Mouse (Mus musculus) megakaryocyte progenitor cell, adult 5-6 weeks (primary cell): Measurements from ENCODE around the gene Ecd. TPM values are rescaled to one million over a fixed set of nuclear protein-coding genes. Genes with fewer than 3 reads are reported as not detected.

Experiments
- ATAC-seq: replicated peaks from 2 replicates; pipeline ENCODE4 v1.8.0; 2016; ENCODE audit warnings: mild to moderate bottlenecking, moderate TSS enrichment, inconsistent platforms; ENCODE audit not compliant: poor library complexity
- total RNA-seq, 2 experiments: library from RNA; stranded (forward) in 1 of 2; stranded (reverse) in 1 of 2; fragments of 157-497, 149-512 nt in 1 of 2; fragments of 200-1000 nt in 1 of 2; gene quantifications; 2 replicates each; pipeline versions ENCODE4 v1.2.3 to v1.2.4; 2015 to 2017

Gene Ecd
- total RNA-seq (2015) (44.2 and 45.9 TPM in 2 replicates), total RNA-seq (2017) (67.3 and 71.2 TPM in 2 replicates)

DNA sequence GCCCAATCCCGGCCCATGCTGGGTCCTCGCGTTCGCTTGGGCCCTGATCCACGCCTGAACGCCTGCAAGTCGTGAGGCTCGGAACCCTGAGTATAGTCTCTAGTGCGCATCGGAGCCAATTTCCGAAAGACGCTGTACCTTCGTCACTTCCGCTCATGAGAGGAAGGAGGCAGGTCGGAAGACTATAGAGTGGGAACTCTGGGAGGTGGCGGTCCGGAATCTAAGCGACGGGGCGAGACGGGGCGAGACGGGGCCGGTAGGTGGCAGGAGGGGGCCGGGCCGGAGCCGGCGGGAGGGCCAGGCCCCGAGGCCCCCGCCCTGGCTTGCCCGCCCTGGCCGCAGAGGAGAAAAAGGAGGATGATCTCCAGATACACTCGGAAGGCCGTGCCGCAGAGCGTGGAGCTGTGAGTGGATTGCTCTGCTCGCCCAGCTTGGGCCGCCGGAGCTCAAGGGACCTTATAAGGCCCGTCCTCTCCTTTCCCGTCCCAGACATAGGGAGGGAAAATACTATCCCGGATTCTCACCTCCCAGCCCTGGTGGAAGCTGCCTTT lies at the start of gene Ecd, which contains the start of gene Fam149b:
Gene Ecd, minus strand, starts transcription at position 131 of the 551 bp plus-strand sequence.
Gene Fam149b, plus strand, starts transcription at position 172 of the 551 bp plus-strand sequence.
- ATAC-seq = peak; percentile 96

DNA sequence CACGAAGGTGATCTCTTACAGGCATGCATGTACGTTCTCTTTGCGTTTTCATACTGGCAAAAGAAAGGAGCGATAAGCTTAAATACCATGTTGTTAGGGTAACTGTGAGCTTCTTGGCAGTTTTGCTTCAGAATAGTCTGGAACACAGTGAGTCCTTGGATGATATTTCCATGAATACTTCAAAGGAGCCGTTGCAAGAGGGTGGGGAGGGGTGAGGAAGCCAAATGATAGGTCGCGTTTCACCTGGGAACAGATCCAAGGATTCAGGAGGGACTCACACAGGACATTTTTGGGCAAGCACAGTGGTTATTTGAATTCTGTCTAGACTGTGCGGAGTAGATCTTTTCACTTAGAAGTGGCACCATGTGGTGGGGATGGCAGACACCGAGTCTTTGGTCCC lies 49.3 kb upstream of the Ecd start:
- no peak for ATAC-seq

DNA sequence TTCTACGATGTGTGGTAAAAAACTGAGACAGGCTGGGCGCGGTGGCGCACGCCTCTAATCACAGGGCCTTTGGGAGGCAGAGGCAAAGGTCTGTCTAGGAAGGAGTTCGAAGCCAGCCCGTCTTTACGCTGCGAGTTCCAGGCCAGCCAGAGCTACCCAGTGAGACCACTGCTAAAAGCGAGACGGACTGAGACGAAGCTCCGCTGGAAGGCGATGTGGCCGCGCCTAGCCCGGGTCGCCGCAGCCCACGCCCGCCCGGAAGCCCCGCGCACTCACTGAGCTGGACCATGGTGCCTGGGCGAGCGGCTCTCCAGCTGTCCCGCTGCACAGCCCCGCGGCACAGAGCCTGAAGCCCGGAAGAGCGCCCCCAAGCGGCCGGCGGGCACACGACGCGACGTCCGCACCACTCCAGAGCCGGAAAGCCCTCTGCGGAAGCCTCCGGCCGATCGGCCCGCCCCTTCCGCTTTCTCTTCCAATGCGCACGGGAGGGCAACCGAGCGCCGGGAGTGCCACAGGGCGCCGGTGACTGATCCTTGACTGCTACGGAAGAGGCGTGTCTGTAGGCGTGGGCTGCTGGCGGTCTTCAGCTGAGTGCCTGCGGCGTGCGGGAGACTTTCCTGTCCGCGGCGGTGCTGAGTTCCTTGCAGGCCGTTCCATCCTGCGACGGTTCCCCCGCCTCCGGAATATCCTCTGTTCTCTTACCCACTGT lies 45.4 kb upstream of the Ecd start, which contains the start of gene Mrps16:
Gene Mrps16, minus strand, starts transcription at position 430 of the 709 bp plus-strand sequence.
- peak; percentile 91 for ATAC-seq

DNA sequence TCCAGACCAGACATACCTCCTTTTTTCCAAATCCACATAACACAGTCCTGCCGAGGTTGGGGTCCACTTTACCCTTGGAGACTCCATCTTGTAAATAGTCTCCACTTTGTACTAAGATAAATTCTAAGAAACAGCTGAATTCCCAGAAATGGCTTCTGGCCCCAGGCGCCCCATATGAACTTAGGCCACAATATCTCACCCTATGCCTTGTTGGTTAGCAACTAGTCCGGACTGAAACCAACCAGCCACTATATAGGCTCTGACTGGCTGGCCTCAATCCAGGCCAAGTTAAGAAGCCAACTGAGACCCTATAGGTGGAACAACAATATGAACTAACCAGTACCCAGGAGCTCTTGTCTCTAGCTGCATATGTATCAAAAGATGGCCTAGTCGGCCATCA lies 44.4 kb upstream of the Ecd start:
- no peak for ATAC-seq

DNA sequence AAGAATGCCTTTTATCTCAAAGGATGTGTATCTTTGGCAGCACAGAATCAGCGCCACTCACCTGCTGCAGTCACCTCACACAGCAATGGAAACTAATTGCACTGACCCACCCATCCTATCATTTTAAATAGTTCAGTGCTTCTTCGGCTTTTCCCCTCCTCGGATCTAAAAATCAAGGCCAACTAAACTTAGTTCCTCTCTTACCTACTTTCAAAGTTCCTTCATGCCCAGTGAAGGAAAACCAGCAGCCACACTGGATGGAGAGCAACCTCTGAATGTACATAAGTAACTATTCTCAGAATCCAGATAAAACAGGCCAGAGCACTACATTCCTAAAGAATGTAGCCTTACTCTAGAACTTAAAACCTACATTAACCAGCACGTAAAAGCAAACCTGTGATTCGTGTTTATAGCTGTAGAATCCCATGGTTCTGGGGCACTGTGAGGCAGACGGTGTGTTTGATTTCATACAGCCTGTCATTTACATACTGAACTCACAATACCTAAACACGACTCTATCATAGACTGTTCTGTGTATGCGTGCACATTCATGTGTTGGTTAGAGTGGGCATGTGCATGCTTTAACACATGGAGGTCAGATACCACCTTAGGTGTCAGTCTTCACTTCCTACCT lies 41.6 kb upstream of the Ecd start:
- ATAC-seq = no peak

DNA sequence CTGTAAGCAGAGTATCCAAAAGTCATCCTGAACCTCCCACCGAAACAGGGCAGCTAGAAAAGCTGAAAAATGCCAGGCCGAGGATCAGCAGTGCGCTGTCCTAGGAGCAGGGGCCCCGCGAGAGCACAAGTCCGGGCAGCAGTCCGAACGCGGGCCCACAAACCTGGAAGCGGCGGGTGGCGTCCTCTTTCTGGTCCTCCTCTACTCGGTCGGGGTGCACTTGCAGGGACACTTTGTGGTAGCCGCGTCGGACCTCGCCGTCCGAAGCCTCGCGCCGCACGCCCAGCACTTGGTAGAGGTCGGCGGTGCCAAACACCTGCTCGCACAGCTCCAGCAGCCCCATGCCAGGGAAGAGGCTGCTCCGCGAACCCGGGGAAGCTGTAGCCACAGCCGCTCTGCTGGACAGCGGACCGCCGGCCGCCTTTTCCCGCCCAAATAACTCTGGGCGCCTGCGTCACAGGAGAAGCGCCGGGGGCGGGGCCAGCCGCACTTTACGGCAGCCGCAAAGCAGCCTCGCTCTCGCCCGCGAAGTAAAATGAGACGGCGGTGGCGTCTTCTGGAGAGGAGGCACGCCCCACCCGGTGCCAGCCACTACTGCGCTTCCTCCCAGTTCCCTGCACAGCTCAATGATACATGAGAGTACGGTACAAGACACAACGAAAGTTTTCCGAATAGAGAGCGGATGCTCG lies 40.7 kb upstream of the Ecd start, which contains the start of gene Dnajc9:
Gene Dnajc9, minus strand, starts transcription at position 470 of the 689 bp plus-strand sequence.
- ATAC-seq = peak; percentile 80

DNA sequence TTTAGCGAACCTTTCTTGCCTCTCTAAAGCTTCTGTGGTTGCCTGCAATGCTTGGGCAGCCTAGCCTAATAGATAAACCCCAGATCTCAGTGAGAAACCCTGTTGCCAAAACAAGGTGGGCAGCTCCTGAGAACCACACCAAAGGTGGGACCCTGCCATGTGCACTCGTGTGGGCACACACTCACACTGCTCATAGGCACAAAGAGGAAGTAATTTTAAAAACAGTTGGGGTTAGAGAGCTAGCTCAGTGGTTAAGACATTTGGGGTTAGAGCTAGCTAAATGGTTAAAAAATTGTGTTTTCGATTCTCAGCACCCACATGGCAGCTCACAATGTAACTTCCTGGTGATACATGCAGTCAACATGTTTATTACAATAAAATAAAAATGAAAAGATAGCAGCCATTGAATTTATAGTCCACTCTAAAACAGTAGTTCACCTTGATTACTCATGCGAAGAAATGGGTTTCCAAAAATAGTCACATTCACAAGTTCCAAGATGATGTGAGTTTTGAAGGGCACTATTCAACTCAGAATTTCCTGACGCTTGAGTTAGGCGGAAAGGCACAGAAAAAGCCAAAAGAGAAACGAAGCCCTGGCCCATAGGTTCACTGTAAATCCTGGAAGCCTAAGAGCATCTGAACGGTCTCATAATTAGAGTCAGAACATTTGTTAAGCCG lies 32.0 kb upstream of the Ecd start:
- 0 out of 2 replicates have a peak, but pooled peaks have one; percentile 23 for ATAC-seq

DNA sequence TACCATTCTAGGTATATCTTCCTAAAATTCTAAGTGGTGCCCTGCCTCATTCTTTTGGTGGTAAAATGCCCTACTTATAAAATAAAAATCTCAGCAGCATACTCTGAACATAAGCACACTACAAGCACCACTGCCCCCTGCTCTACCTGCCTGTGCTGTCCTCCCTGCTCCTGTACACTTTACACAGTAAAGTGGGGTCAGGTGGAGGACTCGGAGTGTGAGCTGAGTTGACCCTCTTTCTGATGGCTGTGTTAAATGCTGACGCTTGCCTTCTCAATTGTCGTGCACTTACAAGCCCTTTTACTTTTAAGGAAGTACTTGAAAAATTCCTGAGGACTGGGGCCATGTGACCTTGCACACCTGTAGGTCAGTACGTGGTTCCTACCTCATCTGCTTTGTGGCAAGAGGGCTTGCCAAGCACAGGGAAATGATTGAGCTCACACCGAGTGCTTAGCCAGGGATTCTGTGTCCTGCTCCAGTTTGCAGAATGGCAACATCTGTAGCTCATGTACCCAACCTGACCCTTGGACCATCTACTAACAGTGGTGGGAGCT lies 31.2 kb upstream of the Ecd start:
- no peak for ATAC-seq

DNA sequence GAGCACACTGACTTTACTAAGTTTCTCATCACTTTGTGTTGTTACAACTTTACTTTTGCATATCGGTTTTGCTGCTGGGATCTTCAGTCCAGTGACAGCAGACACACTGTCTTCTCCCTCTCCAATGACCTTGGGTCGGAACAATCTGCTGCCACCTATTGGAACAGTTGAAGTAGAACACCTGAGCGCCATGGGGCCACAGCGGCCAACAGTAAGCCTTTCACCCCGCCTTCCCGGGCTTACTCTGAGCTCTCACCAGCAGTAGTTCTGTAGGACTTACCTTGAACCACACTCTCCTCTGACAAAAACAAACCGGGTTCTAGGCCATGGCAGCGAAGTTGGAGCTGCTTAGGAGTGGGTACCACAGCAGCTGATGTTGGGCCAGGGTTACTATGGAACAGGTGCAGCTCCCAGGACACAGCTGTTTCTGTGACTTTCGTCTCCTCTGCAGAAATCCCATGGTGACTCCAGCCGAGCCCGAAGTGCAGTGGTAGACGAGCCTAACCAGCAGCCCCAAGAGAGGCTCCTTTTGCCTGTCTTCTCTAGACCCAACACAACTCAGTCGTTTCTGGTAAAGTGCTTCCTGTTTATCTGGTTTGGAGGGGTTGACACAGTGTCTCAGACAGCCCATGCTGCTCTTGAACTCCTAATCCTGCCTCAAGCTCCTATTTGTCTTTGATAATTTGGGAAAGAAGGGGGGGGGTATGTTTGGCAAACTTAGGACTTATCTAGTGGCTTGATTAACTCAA lies 30.6 kb upstream of the Ecd start:
- ATAC-seq = peak; percentile 85

DNA sequence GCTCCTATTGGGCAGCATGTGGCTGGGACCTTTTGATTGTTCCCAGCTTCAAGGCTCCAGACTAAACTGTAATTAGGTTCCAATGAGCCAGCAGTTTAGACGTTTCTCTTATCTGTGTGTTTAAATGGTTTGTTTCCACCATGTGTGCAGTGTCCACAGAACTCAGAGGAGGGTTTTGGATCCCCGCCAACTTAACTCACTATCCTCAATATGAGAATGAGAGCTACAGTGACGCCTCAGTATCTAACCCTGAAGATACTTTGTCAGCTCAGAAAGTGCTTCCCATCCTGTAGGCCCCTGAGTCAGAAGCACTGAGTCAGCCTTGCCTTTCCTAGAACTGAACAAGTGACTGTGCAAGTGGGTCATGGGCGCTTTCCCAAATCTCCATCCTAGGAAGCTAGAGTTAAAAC lies 29.2 kb upstream of the Ecd start:
- ATAC-seq = peak; percentile 66

DNA sequence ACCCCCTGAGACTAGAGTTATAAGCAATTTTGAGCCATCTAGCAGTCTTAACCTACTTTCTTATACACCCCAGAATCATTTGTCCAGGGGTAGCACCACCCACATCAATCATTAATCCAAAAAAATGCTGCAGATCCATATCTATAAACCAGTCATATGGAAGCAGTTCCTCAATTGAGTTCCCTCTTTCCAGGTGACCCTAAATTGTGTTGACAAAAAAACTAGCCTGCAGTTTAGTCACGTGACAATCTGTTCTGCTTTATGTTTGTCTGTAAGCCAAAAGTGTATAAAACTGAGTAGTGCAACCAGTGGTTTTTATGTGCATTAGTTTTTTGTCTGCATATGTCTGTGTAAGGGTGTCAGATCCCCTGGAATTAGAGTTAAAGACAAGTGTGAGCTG lies 23.9 kb upstream of the Ecd start:
- ATAC-seq = no peak

DNA sequence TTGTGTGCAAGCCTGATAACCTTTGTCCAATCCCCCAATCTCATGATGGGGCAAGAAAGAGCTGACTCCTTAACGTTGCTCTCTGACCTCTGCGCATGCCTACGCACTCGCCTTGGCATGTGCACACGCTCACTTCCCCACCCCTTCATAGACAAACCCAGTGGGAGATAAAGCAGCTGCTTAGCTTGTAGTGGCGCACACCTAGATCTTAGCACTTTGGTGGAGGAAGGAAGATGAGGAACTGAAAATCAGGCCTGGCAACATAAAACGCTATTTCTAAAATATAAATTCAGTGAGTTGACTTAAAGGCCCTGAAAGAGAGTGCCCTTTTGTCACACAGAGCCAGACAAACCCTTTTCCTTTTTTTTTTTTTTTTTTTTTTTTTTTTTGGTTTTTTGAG lies 22.9 kb upstream of the Ecd start:
- peak; percentile 91 for ATAC-seq

DNA sequence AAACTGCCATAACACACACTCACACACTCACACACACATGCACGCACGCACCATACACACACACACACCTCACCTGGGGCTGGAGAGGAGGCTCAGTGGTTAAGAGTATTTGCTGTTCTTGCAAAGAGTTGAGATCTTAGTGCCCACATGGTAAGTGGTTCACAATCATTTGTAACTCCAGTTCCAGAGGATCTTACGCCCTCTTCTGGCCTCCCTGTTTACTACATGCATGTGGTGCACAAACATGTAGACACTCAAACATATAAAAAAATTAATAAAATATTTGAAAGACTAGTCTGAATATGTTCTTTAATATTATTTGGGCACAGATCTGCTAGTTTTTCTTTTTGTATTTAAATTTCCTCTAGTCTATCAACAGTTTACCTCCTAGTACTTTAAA lies 20.4 kb upstream of the Ecd start:
- ATAC-seq = no peak

DNA sequence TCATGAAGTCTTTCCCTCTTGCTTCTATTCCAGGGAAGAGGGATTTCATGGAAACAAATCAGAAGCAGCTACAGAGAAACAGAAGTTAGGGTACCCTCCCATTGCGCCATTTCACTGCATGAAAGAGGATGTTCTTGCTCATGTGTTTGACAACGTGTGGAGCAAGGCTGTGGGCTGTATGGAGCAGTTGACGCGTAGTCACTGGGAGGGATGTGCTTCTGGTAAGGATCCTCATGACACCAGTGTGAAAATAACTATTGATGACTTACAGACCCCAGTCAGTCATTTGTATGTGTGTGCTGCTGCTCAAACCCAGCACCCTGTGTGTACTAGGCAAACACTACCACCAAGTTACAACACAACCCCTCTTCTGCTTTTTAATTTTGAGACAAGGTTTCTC lies 15.3 kb upstream of the Ecd start:
- ATAC-seq = peak; percentile 86

DNA sequence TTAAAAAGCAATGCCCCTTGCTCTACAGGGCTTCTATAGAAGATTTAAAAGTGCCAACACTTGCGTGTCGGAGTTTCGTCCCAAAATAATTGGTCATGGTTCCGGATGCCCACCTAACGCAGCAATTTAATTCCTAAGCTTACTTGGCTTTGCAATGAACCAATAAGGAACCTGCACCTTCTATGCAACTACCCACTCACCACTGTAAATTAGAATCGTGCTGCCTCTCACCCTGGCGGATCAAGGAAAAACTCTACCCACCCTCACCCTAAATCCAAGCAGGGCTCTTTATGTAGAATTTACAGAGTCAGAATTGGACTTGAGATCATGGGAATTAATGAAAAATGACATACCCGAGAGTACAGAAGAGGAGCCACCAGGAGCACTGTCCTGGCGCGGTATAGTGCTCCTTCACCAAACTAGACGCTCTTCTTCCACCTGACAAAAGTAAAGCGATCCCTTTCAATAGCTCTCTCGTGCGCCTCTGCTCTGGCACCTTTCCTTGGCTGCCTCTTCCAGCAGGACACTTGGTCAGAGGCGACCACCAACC lies 405 bp downstream of the Ecd start:
- peak; percentile 47 for ATAC-seq

DNA sequence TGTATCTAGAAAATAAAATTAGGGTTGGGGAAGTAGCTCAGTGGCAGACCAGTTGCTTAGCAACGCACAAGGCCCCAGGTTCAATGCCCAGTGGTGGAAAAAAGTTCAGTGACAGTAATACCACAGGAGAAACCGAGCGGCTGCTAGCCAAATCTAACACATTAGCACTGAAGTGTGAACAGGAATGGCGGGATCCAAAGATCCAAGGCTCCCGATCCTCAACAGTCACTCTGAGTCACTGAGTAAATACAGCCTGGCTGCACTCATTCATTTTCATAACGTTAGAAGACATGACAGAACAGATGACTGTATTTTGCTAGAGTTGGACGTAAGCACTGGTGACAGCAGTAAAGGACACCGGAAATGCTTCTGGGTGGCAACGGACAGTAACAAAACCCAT lies 2.0 kb downstream of the Ecd start:
- ATAC-seq = no peak

DNA sequence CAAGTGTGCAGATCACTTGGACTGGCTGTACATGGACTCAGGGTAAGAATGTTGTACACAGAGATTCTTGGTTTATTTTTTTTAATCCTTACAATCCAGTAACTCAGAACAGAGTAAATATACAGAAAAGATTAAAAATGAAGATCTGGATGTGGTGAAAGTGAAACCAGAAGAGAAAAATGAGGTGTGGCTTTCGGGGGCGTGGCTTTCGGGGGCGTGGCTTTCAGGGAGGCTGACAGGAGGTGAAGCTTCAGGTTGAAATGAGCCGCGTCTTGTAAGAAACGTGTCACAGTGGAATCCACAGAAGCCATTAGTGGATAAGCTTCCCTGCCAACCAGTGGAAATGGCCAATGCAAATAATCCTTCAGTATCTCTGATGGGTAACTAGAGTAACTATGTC lies 7.1 kb downstream of the Ecd start:
- ATAC-seq = peak; percentile 66

DNA sequence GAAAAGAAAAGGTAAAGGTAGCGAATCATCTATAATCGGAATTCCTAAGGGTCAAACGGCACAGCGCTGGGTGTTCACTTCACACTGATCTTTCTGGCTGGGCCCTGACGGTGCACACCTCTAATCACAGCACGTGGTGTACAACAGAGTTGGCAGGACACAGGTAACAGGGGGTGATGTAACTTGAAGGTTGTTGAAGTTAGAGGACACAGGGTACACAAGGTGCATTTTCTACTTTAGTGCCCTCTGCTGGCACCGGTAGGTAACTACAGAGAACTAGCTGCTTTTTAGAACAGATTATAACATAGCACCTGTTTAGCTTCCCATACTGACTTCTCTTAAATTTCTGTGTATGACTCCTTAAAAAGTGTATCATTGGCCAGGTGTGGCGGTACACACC lies 7.8 kb downstream of the Ecd start:
- peak; percentile 79 for ATAC-seq

DNA sequence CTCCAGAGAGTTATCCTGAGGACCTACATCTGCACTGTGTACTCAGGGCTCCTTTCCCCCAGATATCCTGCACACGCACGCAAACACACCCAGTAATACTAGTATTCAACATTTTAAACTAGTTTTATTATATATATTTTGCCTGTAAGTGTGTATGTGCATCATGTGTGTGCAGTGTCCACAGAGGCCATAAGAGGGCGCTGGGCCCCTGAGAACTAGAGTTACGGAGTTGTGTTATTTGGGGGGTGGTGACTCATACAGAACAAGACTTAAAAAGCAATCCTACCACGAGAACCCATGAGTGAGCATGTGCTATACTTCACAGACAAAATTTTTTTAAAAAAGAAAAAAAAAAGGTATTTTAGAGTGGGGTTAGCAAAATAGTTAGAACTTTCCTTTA lies 8.5 kb downstream of the Ecd start:
- no peak for ATAC-seq

DNA sequence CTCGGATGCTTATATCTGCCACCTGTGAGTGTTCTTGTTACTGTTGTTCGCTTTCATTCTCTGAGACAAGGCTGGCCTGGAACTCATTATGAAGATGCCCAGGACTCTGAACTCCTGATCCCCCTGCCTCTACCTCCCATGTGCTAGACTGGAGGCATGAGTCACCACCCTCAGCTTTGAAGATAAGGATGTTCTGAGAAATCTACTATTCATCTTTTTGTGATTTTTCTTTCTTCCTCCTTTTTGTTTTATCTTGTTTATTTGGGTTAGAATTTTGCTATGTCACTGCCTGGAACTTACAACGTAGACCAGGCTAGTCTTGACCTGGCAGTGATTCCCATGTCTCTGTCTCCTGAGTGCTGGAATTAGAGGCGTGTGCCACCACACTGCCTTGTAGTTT lies 16.6 kb downstream of the Ecd start:
- ATAC-seq = no peak
